Mouse (Mus musculus) liver, embryonic 12.5 days (tissue): ENCODE results near the gene Rpl23. TPM values are rescaled to one million over a fixed set of nuclear protein-coding genes. Genes with fewer than 3 reads are reported as not detected.
"Not testable (repeated sequence)": the region's sequence is repeated elsewhere in the genome, so short reads cannot be mapped to it uniquely, and the experiment has no call there.

Experiments
- ATAC-seq: fragments of 200-750 bp; cut with Nextera tagmentation; 2 replicates; pipeline ENCODE4 v1.8.0; 2017; ENCODE audit warnings: moderate number of reproducible peaks, mild to moderate bottlenecking, moderate library complexity
- H3K27ac ChIP-seq: fragments of 300-500 bp; sonication (generic); 2 replicates; pipeline ENCODE4 v1.5.1; 2016; ENCODE audit warnings: mild to moderate bottlenecking
- H3K27me3 ChIP-seq: fragments of 300-500 bp; sonication (generic); replicated peaks from 2 replicates; pipeline ENCODE4 v1.6.1; 2016; ENCODE audit warnings: mild to moderate bottlenecking, moderate library complexity
- H3K36me3 ChIP-seq: fragments of 300-500 bp; sonication (generic); 2 replicates; pipeline ENCODE4 v1.6.1; 2016; ENCODE audit warnings: mild to moderate bottlenecking, moderate library complexity
- H3K4me1 ChIP-seq: fragments of 300-500 bp; sonication (generic); 2 replicates; pipeline ENCODE4 v1.6.1; 2016
- H3K4me2 ChIP-seq: fragments of 300-500 bp; sonication (generic); 2 replicates; pipeline ENCODE4 v1.6.1; 2016; ENCODE audit warnings: mild to moderate bottlenecking, moderate library complexity
- H3K4me3 ChIP-seq: fragments of 300-500 bp; sonication (generic); 2 replicates; pipeline ENCODE4 v1.5.1; 2016; ENCODE audit warnings: mild to moderate bottlenecking, moderate library complexity
- H3K9ac ChIP-seq: fragments of 300-500 bp; sonication (generic); 2 replicates; pipeline ENCODE4 v1.6.1; 2016; ENCODE audit warnings: mild to moderate bottlenecking, moderate library complexity
- H3K9me3 ChIP-seq: fragments of 300-500 bp; sonication (generic); replicated peaks from 2 replicates; pipeline ENCODE4 v1.6.1; 2016; ENCODE audit warnings: mild to moderate bottlenecking, moderate library complexity
- WGBS: fragments of 180-500 bp; shearing (Covaris S2); methylation state at CpG from one replicate; pipeline ENCODE4 v1.1.7; 2016; ENCODE audit not compliant: insufficient replicate concordance; 5-methylcytosine and 5-hydroxymethylcytosine counted together
- polyA plus RNA-seq: library from polyadenylated mRNA; unstranded; fragments of >200 nt; fragmentation: Nextera tagmentation; extraction: Ambion mirVana; gene quantifications from 2 replicates; pipeline ENCODE4 v1.2.1, GENCODE M21; 2016

Rpl23 gene
- polyA plus RNA-seq, 1 experiment from 2014 or later = 473 TPM

GRCm38 (mm10) chr11:97744718-97745330, 37.4 kb downstream of the Rpl23 start:
- peak overlapping the region; percentile 85 for H3K4me3 ChIP-seq
- 3% methylated on average over 44 of the region's 57 CpGs for WGBS
- ATAC-seq = peak; percentile 90
- H3K4me2 ChIP-seq = peak overlapping the region; percentile 93
- peak overlapping the region; percentile 85 for H3K27ac ChIP-seq
- peak overlapping the region; percentile 90 for H3K9ac ChIP-seq
- peaks cover 59% of the 10 kb centered on the region for H3K4me1 ChIP-seq
- no peaks in the 10 kb centered on the region for H3K27me3 ChIP-seq
- peaks cover 37% of the 10 kb centered on the region for H3K36me3 ChIP-seq
- no peaks in the 10 kb centered on the region for H3K9me3 ChIP-seq

- Histone ChIP-seq H3K27ac (peak within 1 kb of the TSS; percentile 85), H3K4me3 (peak within 1 kb of the TSS; percentile 85), H3K27me3 (no peaks in the 10 kb centered on the region), H3K9me3 (0 out of 2 replicates have a peak, but pooled peaks cover under 1% of the 10 kb centered on the region), H3K36me3 (peaks cover 35% of the 10 kb centered on the region), H3K9ac (peak within 1 kb of the TSS; percentile 90), H3K4me1 (peaks cover 54% of the 10 kb centered on the region), H3K4me2 (peak within 1 kb of the TSS; percentile 93)
- ATAC-seq = peak; percentile 57
- WGBS = 1% methylated on average over 51 of the region's 63 CpGs
Observed at GRCm38 (mm10) chr11:97744063-97744717, 38.0 kb downstream of the Rpl23 start, which contains the start of gene Pip4k2b. Pip4k2b (minus strand) TSS chr11:97744704.

GRCm38 (mm10) chr11:97743423-97743822, 38.8 kb downstream of the Rpl23 start:
- Histone ChIP-seq H3K36me3 (peaks cover 31% of the 10 kb centered on the region), H3K4me3 (peak overlapping the region; percentile 85), H3K9me3 (0 out of 2 replicates have a peak, but pooled peaks cover 2% of the 10 kb centered on the region), H3K27ac (peak overlapping the region; percentile 85; the same call in 1 of the 2 replicates), H3K27me3 (no peaks in the 10 kb centered on the region), H3K4me1 (peaks cover 52% of the 10 kb centered on the region), H3K9ac (peak overlapping the region; percentile 90), H3K4me2 (peak overlapping the region; percentile 93)
- ATAC-seq = no peak
- WGBS = 9% methylated on average over 9 of the region's 9 CpGs

GRCm38 (mm10) chr11:97742591-97742990, 39.6 kb downstream of the Rpl23 start:
- Histone ChIP-seq H3K9me3 (0 out of 2 replicates have a peak, but pooled peaks cover 2% of the 10 kb centered on the region), H3K4me3 (peak overlapping the region; percentile 85)

GRCm38 (mm10) chr11:97742157-97742556, 40.1 kb downstream of the Rpl23 start:
- peak overlapping the region; percentile 93; the same call in 1 of the 2 replicates for H3K4me2 ChIP-seq
- 0 out of 2 replicates have a peak, but pooled peaks cover 2% of the 10 kb centered on the region for H3K9me3 ChIP-seq
- ATAC-seq = no peak

More at GRCm38 (mm10) chr11:97742591-97742990, 39.6 kb downstream of the Rpl23 start:
- Histone ChIP-seq H3K36me3 (peaks cover 23% of the 10 kb centered on the region), H3K4me1 (peaks cover 52% of the 10 kb centered on the region), H3K9ac (peak overlapping the region; percentile 90; the same call in 1 of the 2 replicates), H3K4me2 (peak overlapping the region; percentile 93), H3K27me3 (no peaks in the 10 kb centered on the region), H3K27ac (no peak overlapping the region)
- ATAC-seq = no peak
- WGBS = 69% methylated on average over 9 of the region's 9 CpGs

GRCm38 (mm10) chr11:97740190-97740589, 42.0 kb downstream of the Rpl23 start:
- Histone ChIP-seq H3K9ac (no peak overlapping the region), H3K27ac (no peak overlapping the region), H3K36me3 (peaks cover 5% of the 10 kb centered on the region; the same call in 1 of the 2 replicates), H3K4me3 (no peak overlapping the region), H3K9me3 (0 out of 2 replicates have a peak, but pooled peaks cover 2% of the 10 kb centered on the region), H3K4me2 (no peak overlapping the region; the same call in 1 of the 2 replicates), H3K27me3 (no peaks in the 10 kb centered on the region), H3K4me1 (peaks cover 43% of the 10 kb centered on the region)
- no peak for ATAC-seq
- WGBS = 47% methylated on average over 7 of the region's 7 CpGs

More at GRCm38 (mm10) chr11:97742157-97742556, 40.1 kb downstream of the Rpl23 start:
- no peak overlapping the region for H3K27ac ChIP-seq
- peaks cover 18% of the 10 kb centered on the region for H3K36me3 ChIP-seq
- WGBS = 68% methylated on average over 5 of the region's 5 CpGs
- no peak overlapping the region for H3K4me3 ChIP-seq
- peaks cover 52% of the 10 kb centered on the region for H3K4me1 ChIP-seq
- 0 out of 2 replicates have a peak overlapping the region, but pooled peaks have one; percentile 90 for H3K9ac ChIP-seq
- H3K27me3 ChIP-seq = no peaks in the 10 kb centered on the region

- ATAC-seq = no peak
- 85% methylated on average over 3 of the region's 3 CpGs for WGBS
Observed at GRCm38 (mm10) chr11:97739155-97739554, 43.1 kb downstream of the Rpl23 start.

GRCm38 (mm10) chr11:97738703-97739102, 43.5 kb downstream of the Rpl23 start:
- H3K27ac ChIP-seq = no peak overlapping the region
- H3K4me2 ChIP-seq = no peak overlapping the region
- no peak overlapping the region for H3K9ac ChIP-seq
- 53% methylated on average over 6 of the region's 6 CpGs for WGBS
- no peak for ATAC-seq
- no peaks in the 10 kb centered on the region for H3K27me3 ChIP-seq
- peaks cover 5% of the 10 kb centered on the region; the same call in 1 of the 2 replicates for H3K36me3 ChIP-seq
- H3K4me3 ChIP-seq = no peak overlapping the region
- H3K9me3 ChIP-seq = 0 out of 2 replicates have a peak, but pooled peaks cover 2% of the 10 kb centered on the region
- H3K4me1 ChIP-seq = peaks cover 42% of the 10 kb centered on the region

More at GRCm38 (mm10) chr11:97739155-97739554, 43.1 kb downstream of the Rpl23 start:
- no peak overlapping the region for H3K4me3 ChIP-seq
- peaks cover 5% of the 10 kb centered on the region; the same call in 1 of the 2 replicates for H3K36me3 ChIP-seq
- no peak overlapping the region for H3K27ac ChIP-seq
- no peak overlapping the region for H3K4me2 ChIP-seq
- H3K9ac ChIP-seq = no peak overlapping the region
- H3K9me3 ChIP-seq = 0 out of 2 replicates have a peak, but pooled peaks cover 2% of the 10 kb centered on the region
- peaks cover 42% of the 10 kb centered on the region for H3K4me1 ChIP-seq
- H3K27me3 ChIP-seq = no peaks in the 10 kb centered on the region

- Histone ChIP-seq H3K4me3 (no peak overlapping the region), H3K27ac (no peak overlapping the region), H3K36me3 (peaks cover 5% of the 10 kb centered on the region; the same call in 1 of the 2 replicates), H3K4me2 (no peak overlapping the region), H3K9ac (no peak overlapping the region), H3K9me3 (0 out of 2 replicates have a peak, but pooled peaks cover 2% of the 10 kb centered on the region), H3K4me1 (peaks cover 34% of the 10 kb centered on the region), H3K27me3 (no peaks in the 10 kb centered on the region)
- WGBS = 85% methylated on average over 4 of the region's 4 CpGs
- ATAC-seq = no peak
Observed at GRCm38 (mm10) chr11:97737600-97737999, 44.6 kb downstream of the Rpl23 start.

- Histone ChIP-seq H3K27me3 (no peaks in the 10 kb centered on the region), H3K4me3 (no peak overlapping the region), H3K27ac (no peak overlapping the region), H3K4me2 (no peak overlapping the region), H3K36me3 (peaks cover 14% of the 10 kb centered on the region), H3K4me1 (peaks cover 27% of the 10 kb centered on the region), H3K9ac (no peak overlapping the region), H3K9me3 (0 out of 2 replicates have a peak, but pooled peaks cover 2% of the 10 kb centered on the region)
- ATAC-seq = no peak
- 78% methylated on average over 5 of the region's 5 CpGs for WGBS
Observed at GRCm38 (mm10) chr11:97736645-97737044, 45.6 kb downstream of the Rpl23 start.

- H3K9ac ChIP-seq, H3K27ac ChIP-seq, H3K4me2 ChIP-seq, H3K9me3 ChIP-seq, H3K4me3 ChIP-seq, H3K4me1 ChIP-seq, ATAC-seq, H3K27me3 ChIP-seq: not testable (repeated sequence)
- WGBS = 52% methylated on average over 5 of the region's 5 CpGs
- peaks cover 29% of the 10 kb centered on the region for H3K36me3 ChIP-seq
Observed at GRCm38 (mm10) chr11:97734810-97735209, 47.4 kb downstream of the Rpl23 start.

- Histone ChIP-seq H3K36me3 (peaks cover 35% of the 10 kb centered on the region), H3K4me3 (no peak overlapping the region), H3K27ac (no peak overlapping the region), H3K4me2 (no peak overlapping the region), H3K9ac (no peak overlapping the region), H3K27me3 (no peaks in the 10 kb centered on the region), H3K9me3 (no peaks in the 10 kb centered on the region), H3K4me1 (peaks cover 13% of the 10 kb centered on the region)
- ATAC-seq = no peak
- WGBS = 40% methylated on average over 10 of the region's 10 CpGs
Observed at GRCm38 (mm10) chr11:97733689-97734088, 48.5 kb downstream of the Rpl23 start.
